Mouse (Mus musculus): ENCODE measurements around the gene Pnpla2.

DNA sequence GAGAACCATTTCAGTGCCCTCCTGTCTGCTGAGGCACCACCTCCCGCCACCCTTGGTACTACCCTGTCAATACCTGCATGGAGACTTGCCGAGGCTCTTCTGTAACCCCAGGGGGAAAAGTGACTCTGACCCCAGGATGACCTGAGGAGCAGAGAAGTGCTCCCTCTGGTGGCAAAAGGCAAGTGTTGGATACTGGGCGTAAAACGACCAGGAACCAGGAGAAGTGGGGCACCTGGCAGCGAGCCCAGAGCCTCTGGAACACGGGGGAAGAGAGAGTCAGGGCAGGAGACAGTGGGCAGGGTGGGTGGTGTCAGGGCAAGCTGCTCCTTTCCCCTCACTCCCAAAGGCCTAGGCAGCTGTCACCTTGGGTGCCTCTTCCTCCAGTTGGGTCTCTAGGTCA is 14.4 kb upstream of the Pnpla2 start:
- peak; percentile 68; the same call in 1 of the 2 replicates for TF ChIP-seq CTCF (IDR thresholded peaks at IDR 0.05; ENCODE audit: borderline replicate concordance, insufficient read depth, low read length)
- TF ChIP-seq POLR2A (IDR thresholded peaks at IDR 0.05; ENCODE audit: low read depth, low read length), result no peak
